Mouse (Mus musculus) left cerebral cortex, adult 2 months (tissue): Measurements from ENCODE around the gene Mpped2. TPM values are rescaled to one million over a fixed set of nuclear protein-coding genes. Genes with fewer than 3 reads are reported as not detected.
A peak's percentile ranks its signal among the peaks of the same experiment; 100 is the strongest.

Experiments used
- DNase-seq, 2 experiments: peaks; one replicate each; pipeline ENCODE4 v3.0.0; 2021 to 2022; ENCODE audit warnings: low spot score in 2 of 2, mixed read lengths in 1 of 2; ENCODE audit errors: extremely low spot score in 1 of 2
- H3K27ac ChIP-seq: fragments of 200-600 bp; 2 replicates; pipeline ENCODE4 v1.8.1; 2022
- H3K4me3 ChIP-seq: fragments of 200-600 bp; 2 replicates; pipeline ENCODE4 v1.8.1; 2022
- CTCF ChIP-seq: fragments of 200-600 bp; IDR thresholded peaks from 2 replicates; pipeline ENCODE4 v1.8.1; 2022; ENCODE audit warnings: antibody characterized with exemption, mild to moderate bottlenecking, moderate library complexity
- intact Hi-C: fragments of 180-260 bp; cut with DNase I; formaldehyde crosslinking; loops from one replicate; pipeline ENCODE4 v1.15.1; 2025
- total RNA-seq, 2 experiments: library from RNA; stranded (reverse); gene quantifications; 2 replicates each; pipeline ENCODE4 v1.2.3; 2021

The Mpped2 gene
- total RNA-seq, 2 experiments from 2014 or later = 30.7 to 32.8 TPM

GRCm38 (mm10) chr2:106754696-106755095, 61.6 kb downstream of the Mpped2 start:
- DNase-seq = no peak
- H3K27ac ChIP-seq = no peak overlapping the region
- no peak for TF ChIP-seq CTCF
- no peak overlapping the region for H3K4me3 ChIP-seq
- intact Hi-C loops = no loop called here

- Histone ChIP-seq H3K27ac (no peak overlapping the region), H3K4me3 (no peak overlapping the region)
- intact Hi-C loops = no loop called here
- no peak for DNase-seq
- no peak for TF ChIP-seq CTCF
These were observed 63.5 kb downstream of the Mpped2 start for GRCm38 (mm10) chr2:106756354-106757103.

GRCm38 (mm10) chr2:106762920-106763319, 69.9 kb downstream of the Mpped2 start:
- Histone ChIP-seq H3K27ac (no peak overlapping the region), H3K4me3 (no peak overlapping the region)
- TF ChIP-seq CTCF = no peak
- no peak for DNase-seq
- intact Hi-C loops = no loop called here

GRCm38 (mm10) chr2:106769236-106769635, 76.2 kb downstream of the Mpped2 start:
- TF ChIP-seq CTCF = no peak
- Histone ChIP-seq H3K4me3 (no peak overlapping the region), H3K27ac (no peak overlapping the region)
- intact Hi-C loops = no loop called here
- DNase-seq = no peak

GRCm38 (mm10) chr2:106772643-106773042, 79.6 kb downstream of the Mpped2 start:
- Histone ChIP-seq H3K4me3 (no peak overlapping the region), H3K27ac (no peak overlapping the region)
- no peak for DNase-seq
- TF ChIP-seq CTCF = no peak
- intact Hi-C loops = no loop called here

- no peak overlapping the region for H3K4me3 ChIP-seq
- no peak overlapping the region for H3K27ac ChIP-seq
- TF ChIP-seq CTCF = no peak
- no peak for DNase-seq
- intact Hi-C loops = no loop called here
These were observed 81.5 kb downstream of the Mpped2 start for GRCm38 (mm10) chr2:106774251-106775196.

GRCm38 (mm10) chr2:106775994-106776393, 82.9 kb downstream of the Mpped2 start:
- H3K27ac ChIP-seq = no peak overlapping the region
- TF ChIP-seq CTCF = no peak
- H3K4me3 ChIP-seq = no peak overlapping the region
- intact Hi-C loops = no loop called here
- DNase-seq = no peak

- no peak for DNase-seq
- Histone ChIP-seq H3K27ac (no peak overlapping the region), H3K4me3 (no peak overlapping the region)
- no peak for TF ChIP-seq CTCF
- intact Hi-C loops = no loop called here
These were observed 85.9 kb downstream of the Mpped2 start for GRCm38 (mm10) chr2:106778861-106779516.

- Histone ChIP-seq H3K27ac (peak overlapping the region; percentile 22; the same call in 1 of the 2 replicates), H3K4me3 (no peak overlapping the region)
- no peak for DNase-seq
- TF ChIP-seq CTCF = no peak
- intact Hi-C loops = loop anchor here (2.0 to 5.0 kb wide), 2 partner anchors 64 to 87 kb away; no protein-coding TSS in a partner anchor
These were observed 88.4 kb downstream of the Mpped2 start for GRCm38 (mm10) chr2:106781181-106782179.

- no peak overlapping the region for H3K27ac ChIP-seq
- TF ChIP-seq CTCF = no peak
- H3K4me3 ChIP-seq = no peak overlapping the region
- intact Hi-C loops = loop anchor here (5.0 kb wide), 1 partner anchor 66 kb away; no protein-coding TSS in a partner anchor
- DNase-seq = no peak
These were observed 90.2 kb downstream of the Mpped2 start for GRCm38 (mm10) chr2:106783311-106783710.

GRCm38 (mm10) chr2:106788055-106788454, 95.0 kb downstream of the Mpped2 start:
- no peak for DNase-seq
- H3K27ac ChIP-seq = no peak overlapping the region
- TF ChIP-seq CTCF = no peak
- H3K4me3 ChIP-seq = no peak overlapping the region
- intact Hi-C loops = no loop called here
